Comparison of ENCODE assay signal across 1 mouse cellular context in the genomic region with DNA sequence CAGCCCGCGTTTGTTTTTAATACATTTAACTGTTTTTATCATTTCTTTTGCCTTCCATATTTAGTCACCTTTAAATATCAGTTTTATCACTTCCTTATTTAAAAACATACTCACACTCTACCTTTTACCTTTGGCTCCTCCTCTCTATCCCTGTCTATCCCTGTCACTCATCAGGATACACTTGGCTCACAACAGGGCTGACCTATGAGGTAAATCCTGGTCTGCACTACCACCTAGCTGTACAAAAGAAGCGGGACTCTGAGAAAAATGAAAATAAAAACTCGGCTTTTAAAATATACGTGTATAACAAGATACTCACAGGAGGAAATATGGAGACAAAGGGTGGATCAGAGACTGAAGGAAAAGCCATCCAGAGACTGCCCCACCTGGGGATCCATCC.
A peak's percentile ranks its signal among the peaks of the same experiment; 100 is the strongest.
TF ChIP-seq lines count a peak whose summit lies in the region.

No protein-coding gene starts in this region.

TF ChIP-seq in MEL, 35 proteins besides CTCF, POLR2A, EP300 and RAD21:
- TF ChIP-seq SMC3 (IDR thresholded peaks at IDR 0.05; ENCODE audit: low read depth, low read length) (peak; percentile 1; the same call in 1 of the 2 replicates), CHD2 (IDR thresholded peaks at IDR 0.05; ENCODE audit: low read length) (no peak)
